Mouse (Mus musculus) forebrain, embryonic 14.5 days (tissue): Measurements from ENCODE around the gene Mrgprg. TPM values are rescaled to one million over a fixed set of nuclear protein-coding genes. Genes with fewer than 3 reads are reported as not detected.

Source experiments
- ATAC-seq: fragments of 200-750 bp; cut with Nextera tagmentation; 2 replicates; pipeline ENCODE4 v1.8.0; 2017; ENCODE audit warnings: mild to moderate bottlenecking, moderate library complexity
- DNase-seq: peaks from one replicate; pipeline ENCODE4 v3.0.0-alpha.2; 2015; ENCODE audit warnings: low spot score
- H3K27ac ChIP-seq: fragments of 300-500 bp; sonication (generic); 2 replicates; pipeline ENCODE4 v1.5.1; 2014; ENCODE audit warnings: low read depth, mild to moderate bottlenecking, control low read depth, low read length, moderate library complexity
- H3K27me3 ChIP-seq: fragments of 300-500 bp; sonication (generic); replicated peaks from 2 replicates; pipeline ENCODE4 v1.6.1; 2014; ENCODE audit warnings: low read length, control low read depth, mixed read lengths; ENCODE audit not compliant: control insufficient read depth, insufficient read depth
- H3K36me3 ChIP-seq: fragments of 300-500 bp; sonication (generic); 2 replicates; pipeline ENCODE4 v1.6.1; 2014; ENCODE audit warnings: low read length, control low read depth; ENCODE audit not compliant: control insufficient read depth, insufficient read depth
- H3K4me1 ChIP-seq: fragments of 300-500 bp; sonication (generic); 2 replicates; pipeline ENCODE4 v1.6.1; 2014; ENCODE audit warnings: antibody characterized with exemption, low read length, control low read depth; ENCODE audit not compliant: control insufficient read depth, insufficient read depth
- H3K4me2 ChIP-seq: fragments of 300-500 bp; sonication (generic); 2 replicates; pipeline ENCODE4 v1.6.1; 2014; ENCODE audit warnings: mild to moderate bottlenecking, control low read depth, low read length
- H3K4me3 ChIP-seq: fragments of 300-500 bp; sonication (generic); 2 replicates; pipeline ENCODE4 v1.5.1; 2014; ENCODE audit warnings: low read depth, low read length, control low read depth
- H3K9ac ChIP-seq: fragments of 300-500 bp; sonication (generic); 2 replicates; pipeline ENCODE4 v1.6.1; 2014; ENCODE audit warnings: mild to moderate bottlenecking, low read length, control low read depth, moderate library complexity
- H3K9me3 ChIP-seq: fragments of 300-500 bp; sonication (generic); replicated peaks from 2 replicates; pipeline ENCODE4 v1.6.1; 2016; ENCODE audit warnings: low read length, control low read depth, mixed read lengths; ENCODE audit not compliant: control insufficient read depth
- WGBS: fragments of 180-500 bp; shearing (Covaris S2); extraction: QIAGEN DNeasy Blood & Tissue Kit; methylation state at CpG from one replicate; pipeline ENCODE4 v1.1.7; 2014; 5-methylcytosine and 5-hydroxymethylcytosine counted together
- polyA plus RNA-seq: library from polyadenylated mRNA; unstranded; fragments of >200 nt; fragmentation: Nextera tagmentation; extraction: Ambion mirVana; gene quantifications from 2 replicates; pipeline ENCODE4 v1.2.1, GENCODE M21; 2014

The Mrgprg gene
- polyA plus RNA-seq, 1 experiment from 2014 or later: not detected

DNA sequence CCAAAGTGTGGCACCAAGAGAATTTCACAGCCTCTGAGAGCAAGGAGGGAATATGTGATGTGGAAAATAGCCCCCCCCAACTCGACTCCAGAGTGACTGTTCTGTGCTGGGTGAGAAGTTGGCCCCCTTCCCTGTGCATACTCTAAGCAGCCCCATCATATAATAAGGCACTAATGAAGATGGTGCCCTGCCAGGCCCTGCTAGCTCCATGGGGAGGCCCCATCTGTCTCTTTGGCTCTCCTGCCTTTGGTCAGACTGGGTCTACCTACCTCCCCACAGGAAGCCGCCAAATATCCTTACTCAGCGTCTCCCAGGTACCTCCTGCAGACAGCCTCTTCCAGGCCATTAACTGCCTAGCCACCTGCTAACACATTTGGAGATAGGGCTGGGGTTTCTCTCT, 7.8 kb downstream of the Mrgprg start:
- no peak overlapping the region for H3K4me2 ChIP-seq
- H3K9me3 ChIP-seq: no peaks in the 10 kb centered on the region
- no peaks in the 10 kb centered on the region for H3K36me3 ChIP-seq
- peaks cover 6% of the 10 kb centered on the region; the same call in 1 of the 2 replicates for H3K27me3 ChIP-seq
- peaks cover 7% of the 10 kb centered on the region; the same call in 1 of the 2 replicates for H3K4me1 ChIP-seq
- H3K4me3 ChIP-seq: no peak overlapping the region
- 46% methylated on average over 3 of the region's 3 CpGs for WGBS
- ATAC-seq (no peak), DNase-seq (peak; percentile 36)
- H3K9ac ChIP-seq: no peak overlapping the region
- H3K27ac ChIP-seq: no peak overlapping the region

DNA sequence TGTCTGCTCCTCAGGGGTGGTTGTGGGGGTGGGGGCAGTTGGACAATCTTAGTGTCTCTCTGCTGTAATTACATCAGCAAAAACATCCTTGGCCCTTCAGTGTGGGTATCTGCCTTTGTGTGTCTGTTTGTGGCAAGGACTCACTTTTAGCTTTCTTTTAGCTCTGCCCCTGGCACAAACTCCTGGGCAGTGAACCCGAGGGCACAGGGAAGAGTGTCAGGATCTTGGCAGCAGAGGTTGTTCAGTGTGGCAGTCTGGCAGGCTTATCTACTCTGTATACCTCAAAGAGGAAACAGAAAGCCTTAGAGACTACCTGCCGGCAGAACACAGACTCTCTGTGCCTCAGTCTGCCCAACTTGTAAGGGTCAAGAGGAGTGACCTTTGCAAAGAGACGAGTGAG, 9.1 kb downstream of the Mrgprg start:
- no peak overlapping the region for H3K4me3 ChIP-seq
- H3K27me3 ChIP-seq: peaks cover 6% of the 10 kb centered on the region; the same call in 1 of the 2 replicates
- H3K4me2 ChIP-seq: no peak overlapping the region
- peaks cover 7% of the 10 kb centered on the region; the same call in 1 of the 2 replicates for H3K4me1 ChIP-seq
- no peaks in the 10 kb centered on the region for H3K36me3 ChIP-seq
- ATAC-seq (no peak), DNase-seq (no peak)
- no peak overlapping the region for H3K9ac ChIP-seq
- no peak overlapping the region for H3K27ac ChIP-seq
- 76% methylated on average over 3 of the region's 3 CpGs for WGBS
- H3K9me3 ChIP-seq: no peaks in the 10 kb centered on the region

DNA sequence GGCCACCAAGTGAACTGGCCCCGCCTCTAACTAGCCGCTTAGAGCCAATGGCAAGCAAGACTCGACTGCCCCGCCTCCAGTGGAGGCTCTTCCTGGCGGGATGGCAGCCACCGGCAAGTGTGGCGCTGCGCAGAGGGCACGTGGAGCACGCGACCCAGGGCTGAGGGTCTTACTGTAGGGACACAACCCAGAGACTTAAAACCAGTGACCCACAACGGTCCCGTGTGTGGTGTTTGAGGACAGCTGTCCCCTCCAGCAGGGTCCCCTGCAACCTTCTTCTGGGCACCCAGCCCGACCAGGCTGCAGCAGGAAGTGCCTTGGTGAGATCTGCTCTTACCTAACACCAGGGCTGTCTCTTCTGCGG, 9.8 kb downstream of the Mrgprg start:
- Histone ChIP-seq H3K4me1 (peaks cover 7% of the 10 kb centered on the region; the same call in 1 of the 2 replicates), H3K27me3 (peaks cover 6% of the 10 kb centered on the region; the same call in 1 of the 2 replicates), H3K9me3 (no peaks in the 10 kb centered on the region), H3K27ac (no peak overlapping the region), H3K4me2 (peak overlapping the region; percentile 66), H3K4me3 (peak overlapping the region; percentile 28), H3K36me3 (no peaks in the 10 kb centered on the region), H3K9ac (peak overlapping the region; percentile 13; the same call in 1 of the 2 replicates)
- peak; percentile 90 for DNase-seq
- 2% methylated on average over 15 of the region's 15 CpGs for WGBS
- peak; percentile 92 for ATAC-seq

DNA sequence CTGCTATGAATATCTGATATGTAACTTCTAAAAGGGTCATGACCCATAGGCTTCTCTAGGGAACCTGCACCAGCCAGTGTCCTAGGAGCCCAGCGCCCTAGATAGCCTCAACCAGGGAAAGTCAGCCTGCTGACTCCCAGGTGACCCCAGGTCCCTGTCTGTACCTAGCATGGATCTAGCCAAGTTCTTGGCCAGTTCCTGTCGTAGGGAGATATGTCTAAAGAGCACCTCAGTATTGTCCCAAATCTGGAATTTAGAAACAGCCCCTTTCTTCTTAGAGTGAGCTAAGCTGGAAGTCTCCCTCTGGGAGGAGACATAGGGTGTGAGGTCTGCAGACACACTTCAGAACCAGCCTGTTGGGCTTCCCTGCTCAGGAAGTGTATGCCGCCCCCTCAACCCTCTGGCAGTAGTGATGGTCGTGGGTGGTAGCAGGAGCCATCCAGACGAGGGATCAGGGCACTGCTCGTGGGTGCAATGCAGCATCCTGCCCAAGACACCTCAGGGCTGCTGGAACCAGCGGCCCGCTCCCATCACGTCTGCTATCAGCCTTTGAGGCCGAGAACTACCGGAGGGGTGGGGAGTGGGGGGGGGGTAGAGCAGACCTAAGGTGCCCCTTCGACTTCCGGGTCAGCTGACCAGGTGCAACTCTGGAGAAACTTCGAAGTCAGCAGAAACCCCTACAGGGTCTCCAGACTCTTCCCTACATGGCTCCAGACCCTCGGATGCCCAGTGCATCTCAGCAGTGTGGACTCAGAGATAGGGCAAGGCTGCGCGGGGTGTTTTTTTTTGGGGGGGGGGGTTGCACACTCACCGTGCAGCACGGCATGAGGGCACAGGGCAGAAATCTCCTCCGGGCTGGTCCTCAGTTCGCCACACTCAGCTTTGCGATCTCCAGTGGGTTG, 10.4 kb downstream of the Mrgprg start, which contains the start of gene Osbpl5:
Gene Osbpl5 (minus strand): TSS at position 861 of the 902 bp plus-strand sequence.
- Histone ChIP-seq H3K4me3 (peak within 1 kb of the TSS; percentile 28), H3K4me2 (peak within 1 kb of the TSS; percentile 66), H3K27ac (no peak within 1 kb of the TSS), H3K4me1 (peaks cover 7% of the 10 kb centered on the region; the same call in 1 of the 2 replicates), H3K9ac (peak within 1 kb of the TSS; percentile 29), H3K36me3 (no peaks in the 10 kb centered on the region), H3K27me3 (peaks cover 6% of the 10 kb centered on the region; the same call in 1 of the 2 replicates), H3K9me3 (no peaks in the 10 kb centered on the region)
- WGBS: 29% methylated on average over 22 of the region's 22 CpGs
- ATAC-seq (0 out of 2 replicates have a peak, but pooled peaks have one; percentile 6), DNase-seq (no peak)

DNA sequence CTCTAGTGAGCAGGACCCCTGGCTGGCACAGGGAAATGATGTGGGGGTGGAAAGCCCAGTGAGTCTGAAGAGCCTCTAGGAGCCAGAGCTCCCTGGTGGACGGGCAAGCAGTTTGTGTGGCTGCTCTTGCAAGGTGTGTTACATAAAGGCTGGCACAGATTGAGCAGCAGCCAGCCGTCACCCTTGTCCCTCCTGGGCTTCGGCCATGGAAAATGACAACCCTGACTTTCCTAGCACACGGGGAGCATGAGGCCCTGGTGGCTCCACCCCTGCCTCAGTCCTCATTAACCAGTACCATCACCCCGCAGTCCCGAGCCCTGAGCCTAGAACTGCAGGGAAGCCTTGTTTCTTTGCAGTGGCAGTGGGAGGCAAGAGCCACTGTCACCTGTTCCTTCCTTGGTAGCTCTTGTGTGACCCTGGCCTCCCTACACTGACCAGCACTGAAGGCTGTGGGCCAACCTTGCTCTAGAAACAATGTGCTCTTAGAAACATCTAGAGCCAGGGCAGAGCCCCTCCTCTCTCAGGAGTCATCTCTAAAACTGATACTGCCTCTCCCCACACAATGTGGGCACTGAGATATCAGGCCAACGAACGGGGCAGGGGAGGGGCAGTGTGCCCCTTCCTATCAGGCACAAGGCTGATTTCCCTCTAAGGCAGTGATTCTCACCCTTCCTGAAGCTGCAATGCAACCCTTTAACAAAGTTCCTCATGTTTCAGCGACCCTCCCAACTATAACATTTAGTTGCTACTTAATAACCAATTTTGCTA, 11.3 kb downstream of the Mrgprg start:
- H3K4me1 ChIP-seq: peaks cover 7% of the 10 kb centered on the region; the same call in 1 of the 2 replicates
- peaks cover 6% of the 10 kb centered on the region; the same call in 1 of the 2 replicates for H3K27me3 ChIP-seq
- no peak overlapping the region for H3K9ac ChIP-seq
- no peak overlapping the region for H3K27ac ChIP-seq
- no peaks in the 10 kb centered on the region for H3K36me3 ChIP-seq
- no peak for DNase-seq
- no peak for ATAC-seq
- WGBS: 72% methylated on average over 9 of the region's 9 CpGs
- no peak overlapping the region for H3K4me2 ChIP-seq
- no peaks in the 10 kb centered on the region for H3K9me3 ChIP-seq
- H3K4me3 ChIP-seq: no peak overlapping the region

DNA sequence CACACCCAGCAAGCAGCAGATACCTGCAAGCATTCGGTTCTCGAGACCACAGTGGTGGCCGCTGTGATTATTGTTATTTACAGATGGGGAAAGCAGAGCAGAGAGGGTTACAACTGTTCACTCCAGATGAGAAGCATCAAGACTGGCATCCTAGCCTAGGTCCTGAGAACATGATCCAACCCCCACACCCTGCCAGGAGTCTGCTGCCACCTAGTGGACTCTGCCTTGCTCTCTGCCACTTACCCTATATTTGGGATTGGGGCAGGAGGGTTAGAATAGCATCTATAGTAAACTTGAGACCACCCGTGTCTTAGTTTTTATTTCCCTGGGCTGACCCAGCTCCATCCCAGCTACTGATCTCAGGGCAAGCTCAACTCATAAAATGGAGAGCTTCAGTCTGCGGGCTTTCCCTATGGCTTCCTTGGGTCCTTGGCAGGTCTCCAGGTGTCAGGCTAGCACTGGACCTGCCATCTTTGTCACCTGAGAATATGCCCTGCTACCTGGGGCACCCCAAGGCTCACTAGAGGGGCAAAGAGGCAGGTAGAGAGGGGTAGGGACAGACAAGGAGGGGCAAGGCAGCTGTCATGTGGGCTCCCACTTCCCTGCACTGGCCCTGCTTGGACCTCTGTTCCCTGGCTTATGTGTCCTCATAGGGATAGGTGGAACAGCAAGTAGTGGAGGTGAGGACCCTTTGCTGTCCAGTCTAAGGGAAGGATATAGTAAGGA, 12.6 kb downstream of the Mrgprg start:
- peaks cover 7% of the 10 kb centered on the region; the same call in 1 of the 2 replicates for H3K4me1 ChIP-seq
- WGBS: 53% methylated on average over 5 of the region's 5 CpGs
- H3K9me3 ChIP-seq: no peaks in the 10 kb centered on the region
- peaks cover 6% of the 10 kb centered on the region; the same call in 1 of the 2 replicates for H3K27me3 ChIP-seq
- H3K36me3 ChIP-seq: no peaks in the 10 kb centered on the region
- H3K4me2 ChIP-seq: no peak overlapping the region
- no peak overlapping the region for H3K27ac ChIP-seq
- DNase-seq (peak; percentile 71), ATAC-seq (0 out of 2 replicates have a peak, but pooled peaks have one; percentile 6)
- H3K9ac ChIP-seq: no peak overlapping the region
- no peak overlapping the region for H3K4me3 ChIP-seq

DNA sequence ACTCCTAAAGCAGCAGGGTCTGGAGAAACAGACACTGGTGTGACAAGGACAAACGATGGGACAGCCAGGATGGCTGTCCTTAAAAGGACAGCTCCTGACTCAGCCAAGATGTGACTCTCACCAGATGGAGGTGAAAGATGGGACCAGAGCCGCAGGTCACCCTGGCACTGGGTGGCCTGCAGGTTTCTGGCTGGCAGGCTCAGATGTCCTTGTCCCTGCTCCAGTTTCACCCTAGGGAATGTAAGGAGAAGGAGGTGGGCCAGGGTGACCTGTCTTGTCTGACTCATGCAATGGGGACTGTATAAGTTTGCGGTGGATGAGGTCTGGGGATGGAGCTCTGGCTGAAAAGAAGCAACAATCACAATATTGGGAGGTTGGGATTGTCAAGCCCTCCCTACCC, 14.2 kb downstream of the Mrgprg start:
- Histone ChIP-seq H3K27me3 (peaks cover 6% of the 10 kb centered on the region; the same call in 1 of the 2 replicates), H3K4me1 (peaks cover 11% of the 10 kb centered on the region; the same call in 1 of the 2 replicates), H3K27ac (no peak overlapping the region), H3K9ac (no peak overlapping the region), H3K4me2 (no peak overlapping the region), H3K4me3 (no peak overlapping the region), H3K9me3 (no peaks in the 10 kb centered on the region), H3K36me3 (no peaks in the 10 kb centered on the region)
- DNase-seq (no peak), ATAC-seq (no peak)
- 74% methylated on average over 3 of the region's 3 CpGs for WGBS

DNA sequence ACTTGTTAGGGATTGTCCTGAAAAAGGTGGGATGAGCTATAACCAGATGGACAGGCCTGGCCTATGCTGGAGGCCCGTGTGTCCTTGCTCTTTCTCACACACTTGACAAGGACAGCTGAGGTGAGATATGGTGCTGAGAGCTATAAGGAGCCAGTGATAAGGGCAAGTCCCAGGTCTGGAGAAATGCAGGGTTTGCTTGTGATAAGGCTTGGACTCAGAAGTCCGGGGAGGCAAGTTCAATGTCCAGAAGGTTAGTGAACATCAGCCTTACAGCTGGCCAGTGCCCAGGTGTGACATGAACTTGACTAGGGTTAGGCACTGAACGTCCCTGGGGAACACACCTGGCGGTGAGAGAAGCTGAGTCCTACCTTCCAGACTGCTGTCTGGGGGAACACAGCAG, 14.7 kb downstream of the Mrgprg start:
- WGBS: 76% methylated on average over 4 of the region's 4 CpGs
- H3K4me3 ChIP-seq: no peak overlapping the region
- no peak overlapping the region for H3K9ac ChIP-seq
- H3K4me2 ChIP-seq: no peak overlapping the region
- no peak for DNase-seq
- no peak overlapping the region for H3K27ac ChIP-seq
- peaks cover 9% of the 10 kb centered on the region; the same call in 1 of the 2 replicates for H3K4me1 ChIP-seq
- H3K36me3 ChIP-seq: no peaks in the 10 kb centered on the region
- no peaks in the 10 kb centered on the region for H3K9me3 ChIP-seq
- peaks cover 6% of the 10 kb centered on the region; the same call in 1 of the 2 replicates for H3K27me3 ChIP-seq
- ATAC-seq: no peak
